Mouse (Mus musculus): ENCODE results near the gene Kcnk4.

The Kcnk4 gene

GRCm38 (mm10) chr19:6877965-6878364 is 56.4 kb downstream of the Kcnk4 start:
- DNase-seq (ENCODE audit: low spot score): no peak

GRCm38 (mm10) chr19:6876799-6877198 is 57.5 kb downstream of the Kcnk4 start:
- DNase-seq (ENCODE audit: low spot score): no peak

- DNase-seq (ENCODE audit: low spot score): no peak
Observed at GRCm38 (mm10) chr19:6875834-6876233, 58.5 kb downstream of the Kcnk4 start.

GRCm38 (mm10) chr19:6874257-6874656 is 60.1 kb downstream of the Kcnk4 start:
- no peak for DNase-seq (ENCODE audit: low spot score)

Measured in c-Kit-positive CD71-positive TER-119-positive erythroid progenitor cells, embryonic 14.5 days (primary cell).